Mouse (Mus musculus): ENCODE results near the gene Fez1. TPM values are rescaled to one million over a fixed set of nuclear protein-coding genes. Genes with fewer than 3 reads are reported as not detected.
A peak's percentile ranks its signal among the peaks of the same experiment; 100 is the strongest.

Fez1 gene
- polyA plus RNA-seq, 1 experiment from 2014 or later: 664 TPM

GRCm38 (mm10) chr9:36803386-36803785 is 18.3 kb upstream of the Fez1 start:
- no peaks in the 10 kb centered on the region for H3K27me3 ChIP-seq (ENCODE audit: control insufficient read depth, insufficient read depth, low read length)
- no peak for ATAC-seq (ENCODE audit: low read depth)
- WGBS: 80% methylated on average over 6 of the region's 6 CpGs
- no peak overlapping the region for H3K27ac ChIP-seq (ENCODE audit: low read depth, low read length)
- H3K9me3 ChIP-seq (ENCODE audit: control insufficient read depth, low read length): no peaks in the 10 kb centered on the region
- H3K9ac ChIP-seq (replicated peaks; ENCODE audit: low read depth, low read length): no peak overlapping the region
- no peak overlapping the region for H3K4me2 ChIP-seq (ENCODE audit: low read depth, low read length)
- no peaks in the 10 kb centered on the region for H3K36me3 ChIP-seq (ENCODE audit: control insufficient read depth, insufficient read depth, low read length)
- no peaks in the 10 kb centered on the region for H3K4me1 ChIP-seq (ENCODE audit: control insufficient read depth, insufficient read depth, low read length)
- H3K4me3 ChIP-seq (ENCODE audit: low read depth, low read length): no peak overlapping the region

- Histone ChIP-seq H3K27ac (ENCODE audit: low read depth, low read length) (no peak overlapping the region), H3K27me3 (ENCODE audit: control insufficient read depth, insufficient read depth, low read length) (no peaks in the 10 kb centered on the region), H3K4me3 (ENCODE audit: low read depth, low read length) (no peak overlapping the region), H3K4me2 (ENCODE audit: low read depth, low read length) (no peak overlapping the region), H3K9ac (replicated peaks; ENCODE audit: low read depth, low read length) (no peak overlapping the region), H3K4me1 (ENCODE audit: control insufficient read depth, insufficient read depth, low read length) (no peaks in the 10 kb centered on the region), H3K36me3 (ENCODE audit: control insufficient read depth, insufficient read depth, low read length) (no peaks in the 10 kb centered on the region), H3K9me3 (ENCODE audit: control insufficient read depth, low read length) (no peaks in the 10 kb centered on the region)
- 91% methylated on average over 3 of the region's 3 CpGs for WGBS
- ATAC-seq (ENCODE audit: low read depth): no peak
Measured at GRCm38 (mm10) chr9:36803926-36804325, 17.7 kb upstream of the Fez1 start.

GRCm38 (mm10) chr9:36805256-36805975 is 16.2 kb upstream of the Fez1 start:
- H3K9me3 ChIP-seq (ENCODE audit: control insufficient read depth, low read length): no peaks in the 10 kb centered on the region
- no peak overlapping the region for H3K9ac ChIP-seq (replicated peaks; ENCODE audit: low read depth, low read length)
- no peak overlapping the region for H3K27ac ChIP-seq (ENCODE audit: low read depth, low read length)
- H3K4me1 ChIP-seq (ENCODE audit: control insufficient read depth, insufficient read depth, low read length): no peaks in the 10 kb centered on the region
- H3K27me3 ChIP-seq (ENCODE audit: control insufficient read depth, insufficient read depth, low read length): no peaks in the 10 kb centered on the region
- no peak overlapping the region for H3K4me2 ChIP-seq (ENCODE audit: low read depth, low read length)
- ATAC-seq (ENCODE audit: low read depth): no peak
- no peak overlapping the region for H3K4me3 ChIP-seq (ENCODE audit: low read depth, low read length)
- WGBS: 80% methylated on average over 3 of the region's 3 CpGs
- no peaks in the 10 kb centered on the region for H3K36me3 ChIP-seq (ENCODE audit: control insufficient read depth, insufficient read depth, low read length)

GRCm38 (mm10) chr9:36808126-36808785 is 13.4 kb upstream of the Fez1 start:
- Histone ChIP-seq H3K9ac (replicated peaks; ENCODE audit: low read depth, low read length) (no peak overlapping the region), H3K36me3 (ENCODE audit: control insufficient read depth, insufficient read depth, low read length) (no peaks in the 10 kb centered on the region), H3K27me3 (ENCODE audit: control insufficient read depth, insufficient read depth, low read length) (no peaks in the 10 kb centered on the region), H3K4me2 (ENCODE audit: low read depth, low read length) (no peak overlapping the region), H3K4me3 (ENCODE audit: low read depth, low read length) (no peak overlapping the region), H3K9me3 (ENCODE audit: control insufficient read depth, low read length) (no peaks in the 10 kb centered on the region), H3K27ac (ENCODE audit: low read depth, low read length) (no peak overlapping the region), H3K4me1 (ENCODE audit: control insufficient read depth, insufficient read depth, low read length) (no peaks in the 10 kb centered on the region)
- 81% methylated on average over 5 of the region's 5 CpGs for WGBS
- no peak for ATAC-seq (ENCODE audit: low read depth)

- no peak for ATAC-seq (ENCODE audit: low read depth)
- Histone ChIP-seq H3K36me3 (ENCODE audit: control insufficient read depth, insufficient read depth, low read length) (no peaks in the 10 kb centered on the region), H3K9me3 (ENCODE audit: control insufficient read depth, low read length) (no peaks in the 10 kb centered on the region), H3K4me3 (ENCODE audit: low read depth, low read length) (no peak overlapping the region), H3K27ac (ENCODE audit: low read depth, low read length) (no peak overlapping the region), H3K9ac (replicated peaks; ENCODE audit: low read depth, low read length) (no peak overlapping the region), H3K4me2 (ENCODE audit: low read depth, low read length) (no peak overlapping the region), H3K27me3 (ENCODE audit: control insufficient read depth, insufficient read depth, low read length) (no peaks in the 10 kb centered on the region), H3K4me1 (ENCODE audit: control insufficient read depth, insufficient read depth, low read length) (no peaks in the 10 kb centered on the region)
- WGBS: 80% methylated on average over 3 of the region's 3 CpGs
Measured at GRCm38 (mm10) chr9:36814486-36814885, 7.2 kb upstream of the Fez1 start.

GRCm38 (mm10) chr9:36818905-36819304 is 2.8 kb upstream of the Fez1 start:
- Histone ChIP-seq H3K36me3 (ENCODE audit: control insufficient read depth, insufficient read depth, low read length) (no peaks in the 10 kb centered on the region), H3K4me2 (ENCODE audit: low read depth, low read length) (no peak overlapping the region), H3K27ac (ENCODE audit: low read depth, low read length) (no peak overlapping the region), H3K9ac (replicated peaks; ENCODE audit: low read depth, low read length) (no peak overlapping the region), H3K4me3 (ENCODE audit: low read depth, low read length) (no peak overlapping the region), H3K27me3 (ENCODE audit: control insufficient read depth, insufficient read depth, low read length) (no peaks in the 10 kb centered on the region), H3K9me3 (ENCODE audit: control insufficient read depth, low read length) (no peaks in the 10 kb centered on the region), H3K4me1 (ENCODE audit: control insufficient read depth, insufficient read depth, low read length) (peaks cover 7% of the 10 kb centered on the region; the same call in 1 of the 2 replicates)
- no peak for ATAC-seq (ENCODE audit: low read depth)
- WGBS: 64% methylated on average over 4 of the region's 4 CpGs

- Histone ChIP-seq H3K4me3 (ENCODE audit: low read depth, low read length) (peak overlapping the region; percentile 20; the same call in 1 of the 2 replicates), H3K4me2 (ENCODE audit: low read depth, low read length) (peak overlapping the region; percentile 46), H3K9ac (replicated peaks; ENCODE audit: low read depth, low read length) (peak overlapping the region; percentile 32; the same call in 1 of the 2 replicates), H3K27ac (ENCODE audit: low read depth, low read length) (peak overlapping the region; percentile 93), H3K36me3 (ENCODE audit: control insufficient read depth, insufficient read depth, low read length) (no peaks in the 10 kb centered on the region), H3K9me3 (ENCODE audit: control insufficient read depth, low read length) (no peaks in the 10 kb centered on the region), H3K4me1 (ENCODE audit: control insufficient read depth, insufficient read depth, low read length) (peaks cover 7% of the 10 kb centered on the region; the same call in 1 of the 2 replicates), H3K27me3 (ENCODE audit: control insufficient read depth, insufficient read depth, low read length) (no peaks in the 10 kb centered on the region)
- peak; percentile 88 for ATAC-seq (ENCODE audit: low read depth)
- 21% methylated on average over 9 of the region's 9 CpGs for WGBS
Measured at GRCm38 (mm10) chr9:36820969-36821643, 558 bp upstream of the Fez1 start.

- peak overlapping the region; percentile 46 for H3K4me2 ChIP-seq (ENCODE audit: low read depth, low read length)
- H3K4me3 ChIP-seq (ENCODE audit: low read depth, low read length): peak overlapping the region; percentile 20
- 8% methylated on average over 2 of the region's 2 CpGs for WGBS
- H3K36me3 ChIP-seq (ENCODE audit: control insufficient read depth, insufficient read depth, low read length): no peaks in the 10 kb centered on the region
- H3K9me3 ChIP-seq (ENCODE audit: control insufficient read depth, low read length): no peaks in the 10 kb centered on the region
- no peaks in the 10 kb centered on the region for H3K27me3 ChIP-seq (ENCODE audit: control insufficient read depth, insufficient read depth, low read length)
- H3K4me1 ChIP-seq (ENCODE audit: control insufficient read depth, insufficient read depth, low read length): peaks cover 7% of the 10 kb centered on the region; the same call in 1 of the 2 replicates
- H3K27ac ChIP-seq (ENCODE audit: low read depth, low read length): peak overlapping the region; percentile 93
- peak overlapping the region; percentile 32; the same call in 1 of the 2 replicates for H3K9ac ChIP-seq (replicated peaks; ENCODE audit: low read depth, low read length)
- peak; percentile 41 for ATAC-seq (ENCODE audit: low read depth)
Measured at GRCm38 (mm10) chr9:36822024-36822423, 360 bp downstream of the Fez1 start.

Measured in neural tube, embryonic 14.5 days (tissue).